Mouse (Mus musculus) lung, postnatal 14 days (tissue): ENCODE data around the gene Rexo5.

Experiments
- DNase-seq: peaks from one replicate; pipeline ENCODE4 v3.0.0; 2021

The Rexo5 gene

GRCm38 (mm10) chr7:119847396-119847795 lies 53.6 kb downstream of the Rexo5 start:
- DNase-seq: no peak

GRCm38 (mm10) chr7:119849096-119849495 lies 55.3 kb downstream of the Rexo5 start:
- DNase-seq: peak; percentile 83

- peak; percentile 69 for DNase-seq
Measured at GRCm38 (mm10) chr7:119850737-119851136, 56.9 kb downstream of the Rexo5 start.

- DNase-seq: no peak
Measured at GRCm38 (mm10) chr7:119852494-119852893, 58.7 kb downstream of the Rexo5 start.

- no peak for DNase-seq
Measured at GRCm38 (mm10) chr7:119853186-119853585, 59.4 kb downstream of the Rexo5 start.

- no peak for DNase-seq
Measured at GRCm38 (mm10) chr7:119854362-119854761, 60.6 kb downstream of the Rexo5 start.

- DNase-seq: no peak
Measured at GRCm38 (mm10) chr7:119855031-119855430, 61.2 kb downstream of the Rexo5 start.

- peak; percentile 29 for DNase-seq
Measured at GRCm38 (mm10) chr7:119859476-119859875, 65.7 kb downstream of the Rexo5 start.

- DNase-seq: no peak
Measured at GRCm38 (mm10) chr7:119860116-119860515, 66.3 kb downstream of the Rexo5 start.

- no peak for DNase-seq
Measured at GRCm38 (mm10) chr7:119860554-119860953, 66.7 kb downstream of the Rexo5 start.

- no peak for DNase-seq
Measured at GRCm38 (mm10) chr7:119860971-119861334, 67.1 kb downstream of the Rexo5 start.

- peak; percentile 61 for DNase-seq
Measured at GRCm38 (mm10) chr7:119861335-119862091, 67.7 kb downstream of the Rexo5 start.

GRCm38 (mm10) chr7:119862167-119862566 lies 68.4 kb downstream of the Rexo5 start:
- DNase-seq: no peak

- no peak for DNase-seq
Measured at GRCm38 (mm10) chr7:119864500-119864899, 70.7 kb downstream of the Rexo5 start.

GRCm38 (mm10) chr7:119866136-119866535 lies 72.3 kb downstream of the Rexo5 start:
- DNase-seq: no peak

GRCm38 (mm10) chr7:119872204-119872603 lies 78.4 kb downstream of the Rexo5 start:
- no peak for DNase-seq

- no peak for DNase-seq
Measured at GRCm38 (mm10) chr7:119873050-119873449, 79.2 kb downstream of the Rexo5 start.

GRCm38 (mm10) chr7:119875776-119876440 lies 82.1 kb downstream of the Rexo5 start:
- no peak for DNase-seq

GRCm38 (mm10) chr7:119879171-119879570 lies 85.4 kb downstream of the Rexo5 start:
- DNase-seq: peak; percentile 17

- DNase-seq: peak; percentile 44
Measured at GRCm38 (mm10) chr7:119880345-119880744, 86.5 kb downstream of the Rexo5 start.

- no peak for DNase-seq
Measured at GRCm38 (mm10) chr7:119881229-119881628, 87.4 kb downstream of the Rexo5 start.

- DNase-seq: no peak
Measured at GRCm38 (mm10) chr7:119887887-119888286, 94.1 kb downstream of the Rexo5 start.

- no peak for DNase-seq
Measured at GRCm38 (mm10) chr7:119892198-119892597, 98.4 kb downstream of the Rexo5 start.

- DNase-seq: no peak
Measured at GRCm38 (mm10) chr7:119892742-119893141, 98.9 kb downstream of the Rexo5 start.
